Mouse (Mus musculus) ovary, postnatal 14 days (tissue): Measurements from ENCODE around the gene Lef1.

Experiments used
- DNase-seq: peaks from one replicate; pipeline ENCODE4 v3.0.0; 2022; ENCODE audit warnings: low spot score

The Lef1 gene

DNA sequence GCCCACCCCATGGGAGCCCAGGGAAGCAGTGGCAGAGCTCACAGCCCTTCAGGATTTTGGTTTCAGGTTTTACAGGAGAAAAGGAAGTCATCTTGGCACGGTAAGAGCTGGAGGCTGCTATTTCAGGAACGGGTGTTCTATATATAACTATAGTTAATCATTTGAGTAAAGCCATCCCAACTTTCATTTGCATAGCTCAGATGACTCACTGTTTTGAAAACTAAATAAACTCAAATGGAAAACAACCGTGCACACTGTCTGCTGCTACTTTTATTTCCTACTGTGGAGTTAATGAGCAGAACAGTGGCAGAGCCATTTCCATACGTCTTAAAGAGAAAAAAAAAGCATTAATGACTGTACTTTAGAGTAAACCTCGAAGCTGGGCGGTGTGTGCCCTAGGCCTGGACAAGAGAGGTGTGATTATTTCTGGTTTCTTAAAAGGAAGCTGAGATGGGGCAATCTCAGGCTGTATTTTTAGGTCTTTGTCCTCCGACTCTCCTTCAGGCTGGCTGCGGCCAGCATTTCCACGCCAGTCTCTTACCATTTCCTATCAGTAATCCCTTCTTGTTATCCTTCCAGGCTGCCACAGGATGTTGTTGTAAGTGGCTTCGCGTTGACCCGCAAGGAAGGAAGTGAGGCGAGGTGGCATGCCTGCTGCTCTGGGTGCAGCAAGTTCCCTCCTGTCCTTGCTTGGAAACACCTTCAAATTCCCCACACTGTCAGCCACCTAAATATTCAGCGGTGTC, 29.2 kb downstream of the Lef1 start:
- DNase-seq, result no peak

GRCm38 (mm10) chr3:131140091-131140462, 29.8 kb downstream of the Lef1 start:
- no peak for DNase-seq

DNA sequence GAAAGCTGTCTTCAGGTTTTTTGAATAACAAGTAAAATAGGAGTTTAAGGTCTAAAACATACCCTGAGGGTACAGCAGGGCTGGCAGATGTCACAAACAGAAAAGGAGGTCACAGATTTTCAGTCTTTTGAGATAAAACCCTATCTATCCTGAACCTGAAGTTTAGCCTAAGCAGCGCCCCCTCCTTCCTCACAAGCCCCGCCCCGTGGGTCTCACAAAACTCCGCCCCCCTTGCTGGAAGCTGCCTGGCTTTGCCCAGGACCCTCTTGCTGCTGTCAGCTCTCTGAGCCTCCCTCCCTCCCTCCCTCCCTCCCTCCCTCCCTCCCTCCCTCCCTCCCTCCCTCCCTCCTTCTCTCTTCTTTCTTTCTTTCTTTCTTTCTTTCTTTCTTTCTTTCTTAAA, 31.3 kb downstream of the Lef1 start:
- DNase-seq, result no peak

GRCm38 (mm10) chr3:131144250-131144649, 34.0 kb downstream of the Lef1 start:
- no peak for DNase-seq

DNA sequence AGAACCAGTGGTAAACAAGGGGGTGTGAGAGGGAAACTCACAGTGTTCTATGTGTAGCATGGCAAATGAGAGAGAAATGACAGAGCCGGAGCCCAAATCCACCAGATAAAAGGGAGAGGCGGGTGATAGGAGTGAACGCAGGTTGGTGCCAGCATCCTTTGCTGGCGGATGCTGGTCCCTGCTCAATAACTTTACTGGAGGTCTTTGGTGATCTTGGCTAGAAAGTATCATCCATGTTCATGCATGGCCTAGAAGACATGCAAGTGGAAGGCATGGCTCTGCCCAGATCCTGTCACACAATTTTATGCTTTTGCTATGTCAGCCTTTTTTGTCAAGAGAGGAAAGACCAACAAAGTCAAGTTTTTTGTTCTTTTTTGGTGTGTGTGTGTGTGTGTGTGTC, 42.6 kb downstream of the Lef1 start:
- no peak for DNase-seq

GRCm38 (mm10) chr3:131153896-131154295, 43.6 kb downstream of the Lef1 start:
- DNase-seq, result no peak

- no peak for DNase-seq
Observed at GRCm38 (mm10) chr3:131154576-131154975, 44.3 kb downstream of the Lef1 start.

- DNase-seq, result no peak
Observed at GRCm38 (mm10) chr3:131155066-131155465, 44.8 kb downstream of the Lef1 start.

GRCm38 (mm10) chr3:131155657-131156056, 45.4 kb downstream of the Lef1 start:
- no peak for DNase-seq

GRCm38 (mm10) chr3:131156377-131156776, 46.1 kb downstream of the Lef1 start:
- DNase-seq, result no peak

GRCm38 (mm10) chr3:131157471-131157870, 47.2 kb downstream of the Lef1 start:
- DNase-seq, result no peak

GRCm38 (mm10) chr3:131159204-131159760, 49.0 kb downstream of the Lef1 start:
- DNase-seq, result no peak

DNA sequence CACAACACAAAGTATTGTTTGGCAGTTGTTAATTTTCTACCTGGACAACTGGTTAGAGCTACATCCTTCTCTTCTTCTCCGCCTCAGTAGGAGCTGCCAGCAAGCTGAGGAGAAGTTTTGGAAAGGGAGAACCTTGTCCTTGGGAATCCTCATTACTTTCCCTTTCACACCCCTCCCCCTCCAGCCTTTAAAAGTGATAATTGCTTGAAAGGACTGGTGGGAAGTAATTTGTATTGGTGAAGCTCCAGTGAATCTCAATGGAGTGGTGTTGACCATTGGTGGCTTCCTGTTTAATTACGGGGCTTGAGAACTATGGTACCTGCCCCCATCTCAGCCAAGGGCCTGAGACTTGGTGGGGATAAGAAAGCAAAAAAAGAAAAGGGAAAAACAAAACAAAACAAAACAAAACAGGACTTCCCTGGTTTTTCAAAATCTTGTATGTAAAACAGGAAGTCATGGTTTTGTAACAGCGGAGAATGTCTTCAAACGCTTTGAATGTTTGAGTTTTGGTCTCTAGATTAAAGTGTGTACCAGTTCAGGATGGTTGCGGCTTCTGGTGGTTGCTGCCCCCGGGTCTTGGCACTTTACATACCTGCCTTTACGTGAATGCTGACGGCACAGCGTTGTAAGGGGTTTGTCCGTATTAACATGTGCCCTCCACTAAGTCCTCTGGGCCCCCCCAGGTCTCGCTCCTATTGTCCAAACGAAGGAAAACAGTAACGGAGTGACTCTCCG, 49.8 kb downstream of the Lef1 start:
- DNase-seq, result no peak

- DNase-seq, result no peak
Observed at GRCm38 (mm10) chr3:131160921-131161320, 50.6 kb downstream of the Lef1 start.

GRCm38 (mm10) chr3:131167731-131168130, 57.5 kb downstream of the Lef1 start:
- DNase-seq, result no peak

- DNase-seq, result no peak
Observed at GRCm38 (mm10) chr3:131169161-131169560, 58.9 kb downstream of the Lef1 start.

GRCm38 (mm10) chr3:131170099-131170643, 59.9 kb downstream of the Lef1 start:
- DNase-seq, result no peak

GRCm38 (mm10) chr3:131171292-131171960, 61.2 kb downstream of the Lef1 start:
- DNase-seq, result no peak

- DNase-seq, result no peak
Observed at GRCm38 (mm10) chr3:131172293-131172692, 62.0 kb downstream of the Lef1 start.

DNA sequence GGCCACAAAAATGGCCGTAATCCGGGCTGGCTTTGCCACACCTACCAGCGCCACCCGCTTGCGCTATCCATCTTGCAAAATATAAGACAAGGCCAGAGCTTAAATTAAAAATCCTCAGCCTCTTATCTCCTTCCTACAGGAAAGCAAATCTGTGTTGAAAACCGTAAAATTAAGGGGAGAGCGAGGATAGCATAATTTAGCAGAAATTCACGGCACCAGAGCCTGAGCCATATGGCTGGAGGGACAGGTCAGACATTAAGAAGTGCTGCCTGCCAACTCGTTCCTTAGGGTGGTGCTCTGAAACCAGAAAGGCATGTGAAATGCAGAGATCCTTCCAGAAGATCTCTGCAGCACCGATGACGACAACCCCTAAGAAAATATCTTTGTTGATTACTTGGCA, 70.7 kb downstream of the Lef1 start:
- no peak for DNase-seq

GRCm38 (mm10) chr3:131182158-131182557, 71.9 kb downstream of the Lef1 start:
- DNase-seq, result no peak

GRCm38 (mm10) chr3:131186193-131186592, 75.9 kb downstream of the Lef1 start:
- DNase-seq, result no peak
